Mouse (Mus musculus): ENCODE measurements at regions not wholly inside any gene's neighbourhood (a gene's known extent, or its start where the extent isn't known, plus 50 kb on each side); places are given as distances from the start of the nearest gene placed in this dataset.
"Not testable (repeated sequence)": the region's sequence is repeated elsewhere in the genome, so short reads cannot be mapped to it uniquely, and the experiment has no call there.

- no peak for DNase-seq
Measured at GRCm38 (mm10) chr15:19458485-19458884, 639.7 kb downstream of the Cdh10 start.

DNA sequence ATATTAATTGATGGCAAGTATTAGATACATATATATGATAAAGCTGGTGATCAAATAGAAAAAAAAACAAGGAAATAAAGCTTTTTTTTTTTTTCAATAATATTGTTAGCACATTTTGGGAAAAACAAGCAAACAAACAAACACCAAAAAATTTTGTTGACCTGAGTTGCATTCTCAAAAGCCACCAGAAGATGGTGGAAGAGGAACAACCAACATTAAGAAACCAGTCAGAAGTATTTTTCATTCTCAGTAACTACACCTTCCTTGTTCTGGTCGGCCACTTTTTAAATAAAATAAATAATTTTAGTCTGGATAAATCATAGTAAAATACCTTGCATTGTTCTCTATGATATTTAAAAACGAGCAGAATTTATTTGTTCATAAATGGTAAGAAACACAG is 654.8 kb downstream of the Cdh10 start:
- peak; percentile 13 for DNase-seq

- DNase-seq, result not testable (repeated sequence)
Measured at GRCm38 (mm10) chr15:19493556-19493955, 674.8 kb downstream of the Cdh10 start.

DNA sequence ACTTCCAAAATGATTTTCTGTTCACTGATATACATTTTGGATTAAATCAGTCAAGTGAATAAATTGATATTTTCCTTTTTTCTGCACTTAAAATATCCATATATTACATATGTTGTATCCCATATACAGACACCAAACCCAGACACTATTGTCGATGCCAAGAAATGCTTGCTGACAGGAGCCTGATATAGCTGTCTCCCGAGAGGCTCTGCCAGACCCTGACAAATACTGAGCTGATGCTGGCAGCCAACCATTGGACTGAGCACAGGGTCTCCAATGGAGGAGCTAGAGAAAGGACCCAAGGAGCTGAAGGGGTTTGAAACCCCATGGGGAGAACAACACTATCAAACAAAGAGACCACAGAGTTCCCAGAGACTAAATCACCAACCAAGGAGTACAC is 700.6 kb downstream of the Cdh10 start:
- no peak for DNase-seq

DNA sequence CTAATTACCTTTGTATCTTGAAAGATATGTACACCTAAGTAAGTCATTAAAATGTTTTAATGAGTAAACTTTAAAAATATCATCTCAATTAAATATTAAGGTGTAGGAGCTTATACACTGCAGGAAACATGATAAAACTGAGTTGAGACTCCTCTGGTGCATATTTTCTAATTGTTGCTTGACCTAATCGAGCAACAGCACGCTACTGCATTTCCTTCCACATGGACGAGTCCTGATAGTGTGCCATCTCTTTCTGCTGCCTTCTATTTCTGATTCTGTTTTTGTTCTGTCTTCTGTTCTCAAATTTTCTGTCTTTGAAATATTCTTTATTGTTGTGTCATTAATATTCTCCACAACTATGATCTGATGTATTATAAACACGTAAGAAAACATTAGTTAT is 721.9 kb downstream of the Cdh10 start:
- no peak for DNase-seq

GRCm38 (mm10) chr15:19549757-19550156 is 731.0 kb downstream of the Cdh10 start:
- no peak for DNase-seq

- no peak for DNase-seq
Measured at GRCm38 (mm10) chr15:19584769-19585168, 766.0 kb downstream of the Cdh10 start.

DNA sequence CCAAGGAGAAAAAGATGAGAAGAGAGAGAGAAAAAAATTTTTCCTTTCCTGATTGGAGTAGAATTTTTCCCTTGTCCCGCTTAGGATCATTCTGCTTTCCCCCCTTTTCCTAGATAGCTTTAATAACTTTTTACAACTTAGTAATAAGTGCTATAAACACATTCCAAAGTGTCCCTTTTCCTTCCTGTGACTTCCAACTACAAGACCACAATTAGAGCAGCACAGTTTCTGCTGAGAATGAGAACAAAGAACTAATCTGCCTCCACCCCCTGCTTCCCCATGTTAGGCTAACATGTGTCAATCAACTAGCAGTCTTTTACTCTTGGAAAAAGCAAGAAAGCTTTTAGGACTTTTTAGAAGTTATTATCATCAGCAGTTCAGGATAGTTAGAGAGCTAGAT is 766.5 kb downstream of the Cdh10 start:
- no peak for DNase-seq

GRCm38 (mm10) chr15:19593746-19594145 is 775.0 kb downstream of the Cdh10 start:
- DNase-seq, result no peak

DNA sequence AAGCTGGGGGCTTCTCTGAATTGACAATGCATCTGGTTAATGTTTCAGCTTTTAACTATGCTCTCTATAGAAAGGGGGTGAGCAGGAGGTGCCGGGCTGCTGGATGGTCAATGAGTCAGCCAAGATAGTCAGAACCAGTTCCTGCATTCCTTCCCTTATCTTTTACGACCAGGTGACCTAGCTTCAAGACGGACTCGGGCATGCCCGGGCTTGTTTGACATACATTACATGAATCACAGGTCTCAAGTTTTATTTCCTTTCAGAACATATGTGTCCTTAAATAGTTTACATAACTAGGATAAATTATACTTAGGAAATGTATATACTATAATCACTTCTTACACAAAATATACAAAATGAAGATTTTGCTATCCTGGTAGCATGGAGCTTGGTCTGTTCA is 803.6 kb downstream of the Cdh10 start:
- not testable (repeated sequence) for DNase-seq

- no peak for DNase-seq
Measured at GRCm38 (mm10) chr15:19667380-19667779, 781.7 kb upstream of the Cdh12 start.

DNA sequence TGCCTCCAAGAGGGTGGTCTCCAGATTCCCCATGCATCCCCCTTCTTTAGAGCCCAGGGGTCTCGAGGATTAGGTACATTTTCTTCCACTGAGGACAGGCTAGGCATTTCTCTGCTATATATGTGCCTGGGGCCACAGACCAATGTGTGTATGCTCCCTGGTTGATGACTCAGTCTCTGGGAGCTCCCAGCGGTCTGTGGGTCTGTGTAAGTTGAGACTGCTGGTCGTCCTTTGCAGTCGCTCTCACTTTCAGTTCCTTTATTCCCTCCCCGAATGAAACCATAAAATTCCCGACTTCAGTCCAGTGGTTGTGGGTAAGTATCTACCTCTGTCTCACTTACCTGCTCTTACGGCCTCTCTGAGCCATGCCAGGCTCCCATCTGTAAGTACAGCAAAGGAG is 773.5 kb upstream of the Cdh12 start:
- DNase-seq, result no peak

GRCm38 (mm10) chr15:19687239-19687638 is 761.8 kb upstream of the Cdh12 start:
- no peak for DNase-seq

- DNase-seq, result no peak
Measured at GRCm38 (mm10) chr15:19711764-19712163, 737.3 kb upstream of the Cdh12 start.
